Mouse (Mus musculus) liver, embryonic 16.5 days (tissue): ENCODE data around the gene Cpa3. TPM values are rescaled to one million over a fixed set of nuclear protein-coding genes. Genes with fewer than 3 reads are reported as not detected.

Experiments
- microRNA-seq: library from miRNA; unstranded; fragments of <30 nt; microRNA quantifications from one replicate; pipeline ENCODE4, GENCODE M21; 2016
- polyA plus RNA-seq: library from polyadenylated mRNA; unstranded; fragments of >200 nt; fragmentation: Nextera tagmentation; extraction: Ambion mirVana; gene quantifications from 2 replicates; pipeline ENCODE4 v1.2.1, GENCODE M21; 2015

Gene Cpa3
- polyA plus RNA-seq, 1 experiment from 2014 or later, result 2.3 TPM

Small RNAs within 50 kb of the gene (microRNA-seq; reads per million reads assigned to microRNA genes)
- not detected for gene Mir7007

Other genes starting within 250 kb of the Cpa3 start
- 5.9 and 6.6 TPM in 2 replicates for gene Hps3, start 206.9 kb downstream of the Cpa3 start, polyA plus RNA-seq
- gene Hltf, start 184.4 kb downstream of the Cpa3 start, polyA plus RNA-seq, result 7.3 and 9.0 TPM in 2 replicates
- 16.9 and 18.2 TPM in 2 replicates for gene Gyg, start 86.9 kb downstream of the Cpa3 start, polyA plus RNA-seq
- 0.22 and 2.1 TPM in 2 replicates for gene Cpb1, start 33.6 kb upstream of the Cpa3 start, polyA plus RNA-seq
- gene Agtr1b, start 125.0 kb upstream of the Cpa3 start, polyA plus RNA-seq, result not detected in 2 replicates